Mouse (Mus musculus) brown adipose tissue, adult 24 weeks (tissue): ENCODE data around the gene Tbc1d1. TPM values are rescaled to one million over a fixed set of nuclear protein-coding genes. Genes with fewer than 3 reads are reported as not detected.

Source experiments
- H3K27ac ChIP-seq: fragments of 200-500 bp; replicated peaks from 2 replicates; pipeline ENCODE4 v1.5.1; 2012; ENCODE audit warnings: low read depth, mild to moderate bottlenecking, low read length
- H3K4me1 ChIP-seq: fragments of 200-500 bp; 2 replicates; pipeline ENCODE4 v1.6.1; 2012; ENCODE audit warnings: low read length, mixed read lengths; ENCODE audit not compliant: control insufficient read depth, insufficient read depth, insufficient read length
- H3K4me3 ChIP-seq: fragments of 200-500 bp; 2 replicates; pipeline ENCODE4 v1.5.1; 2012; ENCODE audit warnings: low read depth, mild to moderate bottlenecking, low read length, moderate library complexity; ENCODE audit not compliant: insufficient read depth
- polyA plus RNA-seq: library from polyadenylated mRNA; stranded (reverse); fragments of >200 nt; gene quantifications from 2 replicates; pipeline ENCODE4 v1.2.4, GENCODE M21; 2012; ENCODE audit not compliant: missing spikeins, insufficient read depth, insufficient read length

Gene Tbc1d1
- polyA plus RNA-seq, result 5.6 and 7.8 TPM in 2 replicates

DNA sequence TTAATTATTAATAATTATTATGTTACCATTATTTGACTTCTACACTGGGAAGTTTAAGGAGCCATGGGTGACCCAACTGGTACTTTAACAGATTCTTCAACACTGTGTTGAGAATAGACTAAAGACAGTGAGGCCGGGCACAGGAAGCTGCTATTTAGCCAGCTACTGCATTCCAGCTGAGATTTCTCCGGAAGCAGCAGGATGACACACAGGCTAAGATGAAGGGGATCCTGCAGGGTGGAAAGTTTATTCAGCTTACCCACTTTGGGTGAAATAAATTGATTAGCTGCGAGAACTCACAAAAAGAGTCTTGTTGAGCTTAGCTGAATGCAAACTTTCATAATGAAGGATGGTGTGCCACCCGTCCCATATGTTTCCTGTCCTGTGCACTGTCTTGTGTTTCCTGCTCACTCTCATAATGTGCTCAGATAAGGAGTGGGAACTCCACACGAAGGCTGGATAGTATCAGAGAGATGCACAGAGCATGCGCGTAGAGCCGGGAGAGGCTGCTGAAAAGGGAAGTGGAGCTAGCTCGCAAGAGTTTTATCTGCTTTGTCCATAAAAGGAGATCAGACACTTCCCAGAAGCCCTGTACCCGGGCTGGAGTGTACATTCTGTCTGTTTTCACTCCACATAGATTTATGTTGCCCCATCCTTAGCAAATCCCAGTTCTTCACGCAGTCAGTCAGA is at the start of gene Tbc1d1:
Gene Tbc1d1, plus strand, starts transcription at position 445 of the 690 bp plus-strand sequence.
- Histone ChIP-seq H3K4me1 (no peaks in the 10 kb centered on the region; the same call in 1 of the 2 replicates), H3K4me3 (0 out of 2 replicates have a peak within 1 kb of the TSS, but pooled peaks have one; percentile 8), H3K27ac (peak within 1 kb of the TSS; percentile 43)

DNA sequence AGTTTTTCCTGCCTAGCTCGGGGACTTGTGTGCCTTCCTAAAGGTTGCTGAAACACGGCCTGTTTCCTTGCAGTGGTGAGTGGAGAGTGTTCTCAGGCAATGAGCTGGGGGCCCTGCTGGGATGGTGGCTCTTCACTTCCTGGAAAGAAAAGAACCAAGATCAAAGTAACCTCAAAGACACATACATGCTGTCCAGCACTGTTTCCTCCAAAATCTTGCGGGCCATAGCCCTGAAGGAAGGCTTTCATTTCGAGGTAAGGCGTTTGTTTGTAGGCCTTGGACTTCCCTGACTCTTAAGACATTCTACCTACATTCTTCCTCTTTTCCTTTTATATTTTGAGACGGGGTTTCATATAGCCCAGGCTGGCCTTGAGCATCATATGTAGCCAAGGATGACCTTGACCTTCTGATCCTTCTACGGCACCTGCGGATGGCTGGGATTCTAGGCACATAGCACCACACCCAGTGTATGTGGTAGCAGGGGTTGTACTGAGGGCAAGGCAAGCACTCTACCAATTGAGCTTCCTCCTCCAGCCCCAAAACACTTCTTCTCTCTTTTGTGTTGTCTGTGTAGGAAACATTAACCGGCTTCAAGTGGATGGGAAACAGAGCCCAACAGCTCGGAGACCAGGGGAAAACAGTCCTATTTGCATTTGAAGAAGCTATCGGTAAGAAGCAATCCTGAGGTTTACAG is 48.4 kb upstream of the Tbc1d1 start:
- no peaks in the 10 kb centered on the region for H3K4me1 ChIP-seq
- H3K4me3 ChIP-seq, result no peak overlapping the region
- H3K27ac ChIP-seq, result no peak overlapping the region

- H3K4me3 ChIP-seq, result no peak overlapping the region
- no peaks in the 10 kb centered on the region for H3K4me1 ChIP-seq
- no peak overlapping the region for H3K27ac ChIP-seq
Observed at GRCm38 (mm10) chr5:64109217-64109616, 46.9 kb upstream of the Tbc1d1 start.

DNA sequence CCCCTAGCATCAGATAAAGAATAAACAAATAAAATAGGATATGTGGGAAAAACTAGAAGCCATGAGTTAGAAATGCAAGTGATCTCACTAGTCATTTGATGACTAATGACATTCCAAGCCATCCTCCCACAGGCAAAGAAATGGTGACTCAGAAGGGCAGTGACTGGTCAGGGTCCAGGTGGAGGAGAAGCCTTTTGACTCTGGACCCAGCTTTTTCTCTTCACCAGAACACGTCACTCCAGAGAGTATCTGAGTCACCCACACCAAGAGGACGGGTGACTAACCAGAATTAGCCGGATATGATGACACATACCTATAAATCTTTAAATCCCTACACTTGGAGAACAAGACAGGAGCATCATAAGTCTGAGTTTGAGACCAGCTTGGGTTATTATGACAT is 43.7 kb upstream of the Tbc1d1 start:
- no peak overlapping the region for H3K4me3 ChIP-seq
- H3K27ac ChIP-seq, result no peak overlapping the region
- no peaks in the 10 kb centered on the region for H3K4me1 ChIP-seq

DNA sequence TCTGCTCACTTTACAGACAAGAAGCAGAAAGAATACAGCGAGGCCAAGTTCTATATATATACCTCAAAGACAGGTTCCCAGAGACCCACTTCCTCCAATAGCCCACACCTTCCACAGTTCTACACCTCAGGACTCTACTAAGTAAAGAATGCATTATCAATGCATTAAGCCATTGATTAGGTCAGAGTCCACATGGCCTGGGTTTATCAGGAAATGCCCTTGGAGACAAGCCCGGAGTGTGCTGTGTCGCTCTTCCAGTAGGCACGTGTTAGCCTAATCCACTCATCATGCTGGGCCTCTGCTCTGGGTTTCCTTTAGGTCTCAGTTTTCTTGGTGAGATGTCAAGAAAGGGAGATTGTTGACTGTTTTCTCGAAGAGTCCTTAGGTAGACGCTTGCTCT is 41.9 kb upstream of the Tbc1d1 start:
- H3K4me3 ChIP-seq, result no peak overlapping the region
- no peak overlapping the region for H3K27ac ChIP-seq
- no peaks in the 10 kb centered on the region for H3K4me1 ChIP-seq

- no peaks in the 10 kb centered on the region for H3K4me1 ChIP-seq
- no peak overlapping the region for H3K27ac ChIP-seq
- H3K4me3 ChIP-seq, result no peak overlapping the region
Observed at GRCm38 (mm10) chr5:64117191-64117590, 38.9 kb upstream of the Tbc1d1 start.

DNA sequence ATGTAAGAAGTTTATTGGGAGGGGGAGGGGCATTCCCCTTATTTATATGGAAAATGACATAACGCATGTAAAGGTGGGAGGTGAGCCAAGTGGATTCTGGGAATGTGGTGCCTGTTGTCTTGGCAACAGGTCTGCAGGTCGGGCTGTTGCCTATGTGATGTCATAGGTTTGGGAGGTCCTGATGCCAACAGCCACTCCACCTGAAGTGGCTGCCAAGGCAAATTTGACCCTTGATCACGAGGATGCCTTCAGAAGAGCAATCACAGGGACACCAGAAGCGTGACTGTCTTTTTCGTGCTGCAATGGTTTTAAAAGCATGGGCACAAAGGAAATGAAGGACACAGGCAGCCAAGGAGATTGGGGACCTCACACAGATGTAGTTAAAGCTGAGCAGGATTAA is 30.3 kb upstream of the Tbc1d1 start:
- Histone ChIP-seq H3K27ac (no peak overlapping the region), H3K4me1 (no peaks in the 10 kb centered on the region), H3K4me3 (no peak overlapping the region)

DNA sequence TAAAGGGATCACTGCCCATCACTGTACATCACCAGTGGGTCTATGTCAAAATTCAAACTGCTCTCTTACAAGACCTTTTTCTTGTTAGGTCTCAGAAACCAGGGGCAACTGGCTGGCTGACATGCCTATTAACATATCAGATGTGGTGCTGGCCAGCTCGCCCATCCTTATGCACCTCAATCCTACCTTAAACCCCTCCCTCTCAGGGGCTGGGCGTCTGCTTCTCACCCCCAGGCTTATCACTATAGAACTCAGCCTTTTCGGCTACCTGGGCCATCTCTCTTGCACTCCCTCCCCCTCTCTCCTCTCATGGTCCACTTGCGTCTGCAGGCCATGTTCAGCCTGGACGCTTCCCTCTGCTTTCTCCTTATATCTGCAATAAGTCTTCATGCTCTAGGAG is 24.6 kb upstream of the Tbc1d1 start:
- Histone ChIP-seq H3K27ac (no peak overlapping the region), H3K4me3 (no peak overlapping the region), H3K4me1 (no peaks in the 10 kb centered on the region)

DNA sequence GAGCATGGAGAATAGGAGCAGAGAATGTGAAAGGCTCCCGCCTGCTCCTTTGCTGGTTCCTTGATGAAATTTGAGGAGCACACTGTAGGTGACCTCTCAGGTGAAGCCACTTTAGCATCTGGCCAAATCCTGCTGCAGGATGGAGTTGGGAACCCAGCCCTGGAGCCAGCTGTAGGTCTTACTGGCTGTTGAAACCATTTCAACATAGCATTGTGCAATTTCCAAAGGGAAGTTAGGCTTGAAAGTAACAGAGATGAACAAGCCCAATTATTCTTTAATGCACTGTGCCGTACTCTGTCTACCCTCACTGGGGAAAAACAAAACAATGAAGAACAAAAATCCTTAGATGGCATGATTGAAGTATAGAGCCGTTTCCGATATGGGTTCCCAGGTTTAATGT is 22.2 kb upstream of the Tbc1d1 start:
- no peak overlapping the region for H3K27ac ChIP-seq
- H3K4me3 ChIP-seq, result no peak overlapping the region
- no peaks in the 10 kb centered on the region for H3K4me1 ChIP-seq

DNA sequence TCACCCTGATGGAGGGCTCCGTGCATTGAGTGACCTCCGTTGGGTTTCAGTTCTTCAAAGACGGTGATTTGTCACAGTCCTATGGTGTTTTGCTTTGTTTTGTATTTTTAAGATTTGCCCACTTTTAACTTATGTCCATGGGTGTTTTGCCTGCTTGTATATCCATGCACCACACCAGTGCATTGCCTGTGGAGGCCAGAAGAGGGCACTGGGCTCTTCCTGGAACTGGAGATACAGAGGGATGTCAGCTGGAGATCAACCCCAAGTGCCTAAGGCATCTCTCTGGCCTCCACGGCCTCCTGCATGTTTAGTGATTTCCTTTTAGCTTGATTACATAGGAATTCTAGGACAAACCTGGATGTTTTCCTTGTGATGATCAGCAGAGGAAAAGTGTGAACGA is 19.8 kb upstream of the Tbc1d1 start:
- Histone ChIP-seq H3K4me1 (no peaks in the 10 kb centered on the region), H3K4me3 (no peak overlapping the region), H3K27ac (no peak overlapping the region)

DNA sequence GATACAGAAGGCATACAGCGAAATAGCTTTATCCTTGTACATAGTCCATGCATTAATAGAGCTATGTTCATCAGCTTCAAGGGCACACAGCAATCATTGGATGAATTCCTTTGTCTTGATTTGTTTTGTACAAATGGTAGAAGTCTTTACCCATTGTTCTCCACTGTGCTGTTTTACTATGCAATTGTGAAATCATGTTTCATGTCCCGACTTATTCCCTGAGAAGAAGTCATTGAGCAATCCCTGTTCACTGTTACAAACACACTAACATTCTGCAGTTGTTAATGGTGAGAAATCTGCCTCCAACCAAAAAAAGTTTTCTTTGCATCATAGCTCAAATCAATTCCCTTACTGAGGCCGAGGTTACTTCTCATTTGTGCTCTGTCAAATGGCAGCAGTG is 15.9 kb upstream of the Tbc1d1 start:
- H3K4me3 ChIP-seq, result no peak overlapping the region
- H3K4me1 ChIP-seq, result no peaks in the 10 kb centered on the region

DNA sequence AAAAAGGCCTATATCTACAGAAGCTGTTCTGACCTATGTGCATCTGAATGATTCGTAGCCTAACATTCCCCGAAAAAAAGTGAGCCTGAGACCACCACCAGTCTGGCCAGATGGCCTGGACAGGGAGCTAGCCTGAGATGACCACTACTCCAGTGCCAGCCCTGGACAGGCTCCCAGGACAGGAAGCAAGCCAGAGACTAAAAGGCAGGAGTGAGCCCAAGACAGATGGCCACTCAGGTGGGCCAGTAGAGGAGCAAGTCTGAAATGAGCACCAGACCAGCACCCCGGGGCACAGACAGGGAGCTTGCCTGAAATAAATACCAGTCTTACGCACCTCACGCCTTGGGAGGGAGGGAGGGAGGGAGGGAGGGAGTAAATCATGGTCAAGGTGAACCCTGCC is 11.8 kb upstream of the Tbc1d1 start:
- Histone ChIP-seq H3K27ac (no peak overlapping the region), H3K4me1 (no peaks in the 10 kb centered on the region), H3K4me3 (no peak overlapping the region)

More for the DNA sequence above, 15.9 kb upstream of the Tbc1d1 start:
- no peak overlapping the region for H3K27ac ChIP-seq

DNA sequence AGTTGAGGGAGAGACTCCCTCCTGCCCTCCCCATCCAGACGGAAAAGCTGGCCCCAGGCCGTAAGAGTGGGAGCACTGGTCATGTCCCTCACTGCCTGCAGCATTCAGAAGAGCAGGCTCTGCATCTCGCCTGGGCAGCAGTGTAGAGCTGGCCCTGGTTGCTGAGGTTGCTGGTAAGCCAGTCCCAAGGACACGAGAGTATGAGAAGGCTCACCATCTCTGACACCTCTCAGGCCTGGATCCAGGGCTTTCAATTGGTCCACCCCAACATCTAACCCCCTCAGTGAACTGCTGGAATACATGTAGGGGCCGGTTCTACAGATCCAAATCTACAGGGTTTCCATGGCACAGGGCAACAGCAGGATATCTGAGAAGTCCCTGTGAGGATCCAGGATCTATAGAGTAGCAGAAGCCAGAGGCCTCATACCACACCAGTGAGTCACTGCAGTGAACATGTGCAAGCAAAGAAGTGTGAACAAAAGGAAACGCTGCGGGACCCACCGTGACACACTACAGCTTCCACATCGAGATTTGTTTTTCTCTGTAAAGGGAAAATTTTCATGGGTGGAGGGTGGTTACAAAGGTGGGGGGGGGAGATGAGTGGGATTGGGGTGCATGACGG is 9.6 kb upstream of the Tbc1d1 start:
- no peak overlapping the region for H3K27ac ChIP-seq
- no peak overlapping the region for H3K4me3 ChIP-seq
- H3K4me1 ChIP-seq, result no peaks in the 10 kb centered on the region

DNA sequence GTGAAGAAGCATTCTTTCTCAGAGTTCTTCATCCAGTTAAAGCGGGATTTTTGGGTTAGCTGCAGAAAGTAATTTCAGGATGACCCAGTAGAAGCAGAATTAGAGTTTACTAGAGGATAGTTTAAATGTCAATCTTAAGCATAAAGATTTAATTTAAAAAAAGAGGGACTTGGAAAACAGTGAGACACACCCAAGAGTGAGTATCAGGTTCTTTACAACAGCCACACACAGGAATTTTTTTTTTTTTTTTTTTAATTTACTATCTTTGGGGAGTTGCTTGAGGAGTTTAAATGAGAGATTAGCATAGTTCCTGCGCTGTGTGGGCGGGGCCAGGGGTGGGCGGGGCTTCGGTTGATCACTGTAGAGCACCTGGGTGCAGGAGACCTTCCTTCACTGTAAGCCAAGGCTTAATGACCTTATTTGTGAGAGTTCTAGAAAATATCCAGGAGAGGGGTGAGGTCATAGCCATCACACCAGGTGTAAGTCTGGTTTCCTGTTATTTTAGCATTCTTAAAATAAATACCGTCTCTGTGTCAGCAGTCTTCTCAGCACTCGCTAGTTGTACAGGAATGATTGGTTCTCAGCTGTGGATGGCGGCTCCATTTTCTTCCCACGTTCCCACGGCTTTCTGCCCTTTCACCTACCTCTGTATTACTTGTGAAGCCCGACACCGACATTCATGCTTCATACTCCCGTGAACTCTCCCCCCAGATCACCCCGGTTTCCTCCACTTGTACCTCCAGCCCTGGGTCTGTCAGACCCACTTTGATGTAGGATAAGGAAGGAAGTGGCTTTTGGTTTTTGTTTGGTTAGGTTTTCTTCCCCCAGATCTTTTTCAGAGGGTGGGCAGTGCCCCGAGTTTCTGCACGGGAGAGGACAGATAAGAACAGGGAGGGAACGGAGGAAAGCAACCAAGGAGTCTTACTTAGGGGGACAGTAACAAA is 6.6 kb upstream of the Tbc1d1 start:
- no peak overlapping the region for H3K27ac ChIP-seq
- H3K4me1 ChIP-seq, result no peaks in the 10 kb centered on the region
- peak overlapping the region; percentile 10; the same call in 1 of the 2 replicates for H3K4me3 ChIP-seq

- Histone ChIP-seq H3K4me1 (no peaks in the 10 kb centered on the region), H3K4me3 (no peak overlapping the region), H3K27ac (no peak overlapping the region)
Observed at GRCm38 (mm10) chr5:64153319-64153718, 2.8 kb upstream of the Tbc1d1 start.
